Mouse (Mus musculus): ENCODE results near the gene Spsb4. TPM values are rescaled to one million over a fixed set of nuclear protein-coding genes. Genes with fewer than 3 reads are reported as not detected.

The Spsb4 gene
- total and polyA plus RNA-seq, 3 experiments = not detected

DNA sequence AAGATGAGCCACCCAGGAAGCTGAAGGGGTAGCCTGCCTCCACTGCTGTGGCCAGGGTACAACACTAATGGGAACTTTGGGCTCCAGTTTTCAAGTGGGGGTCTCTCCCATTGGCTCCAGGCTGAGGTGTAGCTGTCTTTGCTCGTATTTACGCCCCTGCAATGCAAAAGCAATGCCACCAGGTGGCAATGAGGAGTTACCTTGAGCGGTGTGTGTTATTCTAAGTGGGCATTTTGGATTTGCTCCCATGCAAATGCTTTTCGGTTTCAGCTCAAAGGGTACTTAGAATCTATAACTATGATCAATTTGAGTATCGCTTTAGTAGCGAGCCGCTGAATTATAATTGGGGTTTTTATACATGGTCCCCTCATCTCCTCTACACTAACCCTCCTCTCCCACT, 57.6 kb downstream of the Spsb4 start:
- H3K9me3 ChIP-seq (replicated peaks; ENCODE audit: insufficient read depth, low read length) = no peaks in the 10 kb centered on the region
- H3K27ac ChIP-seq (ENCODE audit: control insufficient read depth, low read depth, low read length) = no peak overlapping the region
- no peak overlapping the region for H3K4me3 ChIP-seq (ENCODE audit: control insufficient read depth in 1 of 2, insufficient read depth in 1 of 2, low read depth in 2 of 2, low read length in 2 of 2)
- H3K4me1 ChIP-seq (ENCODE audit: control insufficient read depth in 1 of 2, insufficient read depth in 2 of 2, low read length in 2 of 2) = no peaks in the 10 kb centered on the region
- TF ChIP-seq MYB (IDR thresholded peaks at IDR 0.05; ENCODE audit: low read depth, low read length) (no peak), CTCF (IDR thresholded peaks at IDR 0.05 in 2 of 3, conservative IDR thresholded peaks at IDR 0.05 in 1 of 3; ENCODE audit: control insufficient read depth in 1 of 3, insufficient read depth in 1 of 3, low read depth in 2 of 3, low read length in 3 of 3, poor library complexity in 1 of 3, severe bottlenecking in 1 of 3) (peak; percentile 13 to 47 (median 39); a peak in 4 of 6 replicates), ZMIZ1 (IDR thresholded peaks at IDR 0.05; ENCODE audit: low read depth, low read length) (no peak), TAL1 (IDR thresholded peaks at IDR 0.05; ENCODE audit: low read length) (no peak), UBTF (IDR thresholded peaks at IDR 0.05; ENCODE audit: borderline replicate concordance, insufficient read depth, low read depth, low read length) (no peak), MAX (IDR thresholded peaks at IDR 0.05; ENCODE audit: low read length) (no peak), ZC3H11A (IDR thresholded peaks at IDR 0.05; ENCODE audit: low read depth, low read length) (no peak), ELF1 (IDR thresholded peaks at IDR 0.05; ENCODE audit: low read depth, low read length) (no peak), SIN3A (IDR thresholded peaks at IDR 0.05; ENCODE audit: low read length) (no peak), POLR2AphosphoS5 (IDR thresholded peaks at IDR 0.05; ENCODE audit: borderline replicate concordance, low read depth, low read length) (no peak), GATA1 (IDR thresholded peaks at IDR 0.05; ENCODE audit: low read depth, low read length) (no peak), NRF1 (IDR thresholded peaks at IDR 0.05; ENCODE audit: insufficient read depth, low read depth, low read length, poor library complexity, severe bottlenecking) (no peak), BHLHE40 (IDR thresholded peaks at IDR 0.05; ENCODE audit: borderline replicate concordance, low read depth, low read length) (no peak), SMC3 (IDR thresholded peaks at IDR 0.05; ENCODE audit: low read depth, low read length) (peak; percentile 47), E2F4 (IDR thresholded peaks at IDR 0.05; ENCODE audit: borderline replicate concordance, low read depth, low read length) (no peak), NELFE (IDR thresholded peaks at IDR 0.05; ENCODE audit: low read depth, low read length) (no peak), CHD1 (IDR thresholded peaks at IDR 0.05; ENCODE audit: low read depth, low read length) (no peak), RAD21 (IDR thresholded peaks at IDR 0.05; ENCODE audit: low read depth, low read length) (peak; percentile 21)
- no peaks in the 10 kb centered on the region for H3K27me3 ChIP-seq (ENCODE audit: control insufficient read depth in 1 of 2, insufficient read depth in 2 of 2, low read length in 2 of 2)
- H3K9ac ChIP-seq (ENCODE audit: control insufficient read depth, low read depth, low read length, poor library complexity, severe bottlenecking) = no peak overlapping the region
- H3K36me3 ChIP-seq (ENCODE audit: control insufficient read depth in 1 of 2, insufficient read depth in 2 of 2, low read length in 2 of 2) = no peaks in the 10 kb centered on the region
- H3K79me2 ChIP-seq (ENCODE audit: control insufficient read depth, insufficient read depth, low read length, poor library complexity) = no peaks in the 10 kb centered on the region
- peak; percentile 7 for DNase-seq (ENCODE audit: low read depth, low spot score)

DNA sequence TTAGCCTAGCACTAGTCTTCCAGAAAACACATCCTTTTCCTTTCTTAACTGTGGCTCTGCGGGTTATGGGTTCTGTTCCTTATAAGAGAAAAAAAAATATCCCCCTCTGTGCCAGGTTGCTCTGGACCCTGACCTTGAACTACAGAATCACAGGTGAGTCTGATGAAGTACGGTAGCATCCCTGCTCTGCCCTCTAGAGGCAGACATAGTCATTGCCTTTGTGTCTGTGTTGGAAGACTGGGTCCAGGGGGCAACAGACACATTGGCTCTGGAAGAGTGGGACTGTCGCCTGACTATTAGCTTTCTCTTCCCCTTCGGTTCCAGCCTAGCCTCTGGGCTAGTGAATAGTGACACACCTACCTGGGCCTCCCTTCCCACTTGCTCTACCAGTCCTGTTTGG, 58.4 kb downstream of the Spsb4 start:
- Histone ChIP-seq H3K27me3 (ENCODE audit: control insufficient read depth in 1 of 2, insufficient read depth in 2 of 2, low read length in 2 of 2) (no peaks in the 10 kb centered on the region), H3K9ac (ENCODE audit: control insufficient read depth, low read depth, low read length, poor library complexity, severe bottlenecking) (no peak overlapping the region), H3K27ac (ENCODE audit: control insufficient read depth, low read depth, low read length) (no peak overlapping the region), H3K79me2 (ENCODE audit: control insufficient read depth, insufficient read depth, low read length, poor library complexity) (no peaks in the 10 kb centered on the region), H3K4me1 (ENCODE audit: control insufficient read depth in 1 of 2, insufficient read depth in 2 of 2, low read length in 2 of 2) (no peaks in the 10 kb centered on the region), H3K9me3 (replicated peaks; ENCODE audit: insufficient read depth, low read length) (no peaks in the 10 kb centered on the region), H3K4me3 (ENCODE audit: control insufficient read depth in 1 of 2, insufficient read depth in 1 of 2, low read depth in 2 of 2, low read length in 2 of 2) (no peak overlapping the region), H3K36me3 (ENCODE audit: control insufficient read depth in 1 of 2, insufficient read depth in 2 of 2, low read length in 2 of 2) (no peaks in the 10 kb centered on the region)
- TF ChIP-seq UBTF (IDR thresholded peaks at IDR 0.05; ENCODE audit: borderline replicate concordance, insufficient read depth, low read depth, low read length) = no peak
- no peak for TF ChIP-seq GABPA (IDR thresholded peaks at IDR 0.05; ENCODE audit: low read depth, low read length)
- no peak for TF ChIP-seq HCFC1 (IDR thresholded peaks at IDR 0.05; ENCODE audit: low read depth, low read length)
- peak in 2 of 3 experiments; percentile 35 to 38; a peak in 4 of 6 replicates for TF ChIP-seq CTCF (IDR thresholded peaks at IDR 0.05 in 2 of 3, conservative IDR thresholded peaks at IDR 0.05 in 1 of 3; ENCODE audit: control insufficient read depth in 1 of 3, insufficient read depth in 1 of 3, low read depth in 2 of 3, low read length in 3 of 3, poor library complexity in 1 of 3, severe bottlenecking in 1 of 3)
- no peak for TF ChIP-seq USF2 (IDR thresholded peaks at IDR 0.05; ENCODE audit: borderline replicate concordance in 1 of 2, insufficient read depth in 1 of 2, low read depth in 1 of 2, low read length in 2 of 2)
- no peak for TF ChIP-seq MYB (IDR thresholded peaks at IDR 0.05; ENCODE audit: low read depth, low read length)
- TF ChIP-seq TAL1 (IDR thresholded peaks at IDR 0.05; ENCODE audit: low read length) = no peak
- TF ChIP-seq RAD21 (IDR thresholded peaks at IDR 0.05; ENCODE audit: low read depth, low read length) = no peak; the same call in 1 of the 2 replicates
- no peak for TF ChIP-seq SIN3A (IDR thresholded peaks at IDR 0.05; ENCODE audit: low read length)
- DNase-seq (ENCODE audit: low read depth, low spot score) = no peak

Measured in MEL (cell line).